In the genomic region with DNA sequence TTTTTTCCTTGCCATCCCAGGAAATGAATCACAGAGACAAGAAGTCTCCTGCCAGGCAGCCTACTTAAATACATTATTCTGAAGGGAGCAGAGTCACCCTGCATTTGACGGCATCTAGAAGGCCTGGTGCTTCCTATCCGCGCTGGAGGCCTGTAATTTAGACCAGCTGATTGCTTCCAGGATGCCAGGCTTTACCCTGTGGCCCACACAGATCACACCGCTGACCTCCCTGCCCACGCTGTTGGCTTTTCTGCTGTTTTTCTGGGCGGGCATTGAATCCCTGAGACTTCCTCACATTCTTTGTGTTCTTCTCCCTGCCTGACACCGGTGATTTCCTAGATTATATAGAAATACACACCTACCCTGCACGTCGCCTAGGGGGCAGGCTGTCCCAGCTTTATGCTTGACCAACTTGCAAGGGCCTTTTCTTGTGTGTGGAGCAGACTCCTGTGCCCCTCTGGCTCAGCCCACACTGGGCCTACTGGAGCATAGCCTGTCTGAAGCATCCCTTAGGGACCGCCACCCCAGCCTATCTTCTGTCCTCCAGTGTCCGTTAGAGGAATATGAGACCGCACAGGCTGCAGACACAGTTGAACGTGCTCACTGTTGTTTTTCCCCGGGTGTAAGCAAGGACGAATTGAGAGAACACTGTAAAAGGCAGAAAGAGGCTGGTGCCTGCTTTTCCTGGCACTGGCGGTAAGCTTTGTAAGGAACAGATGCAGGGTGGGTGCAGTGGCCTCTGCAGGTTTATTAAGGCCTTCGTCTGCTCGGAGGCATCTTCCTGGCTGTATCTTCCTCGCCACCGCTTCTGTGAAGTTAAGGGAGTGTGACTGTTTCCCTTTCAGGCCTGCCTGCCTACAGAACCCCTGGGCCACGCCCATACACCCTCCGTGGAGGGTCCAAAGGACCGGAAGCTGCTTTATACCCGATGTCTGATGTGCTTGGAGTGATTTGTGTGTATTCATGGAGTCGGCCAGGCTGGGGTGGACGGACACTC, we compare ENCODE assay signal across 8 mouse cellular contexts. TPM values are rescaled to one million over a fixed set of nuclear protein-coding genes. Genes with fewer than 3 reads are reported as not detected.
DNase-seq lines count a peak whose midpoint lies in the region; ATAC-seq and TF ChIP-seq lines count a peak whose summit lies in the region.

No protein-coding gene starts in this region.

- no peaks in the 10 kb centered on the region for H3K36me3 ChIP-seq in liver, embryonic 14.5 days (replicated peaks; ENCODE audit: control insufficient read depth, insufficient read depth, low read depth)
- H3K36me3 ChIP-seq in liver, embryonic 12.5 days = no peaks in the 10 kb centered on the region
- H3K36me3 ChIP-seq in forebrain, embryonic 15.5 days = no peaks in the 10 kb centered on the region
- H3K36me3 ChIP-seq in myocyte (ENCODE audit: control insufficient read depth, insufficient read depth) = no peaks in the 10 kb centered on the region

- no peaks in the 10 kb centered on the region for H3K27me3 ChIP-seq in liver, embryonic 14.5 days (ENCODE audit: control insufficient read depth, insufficient read depth, low read length)
- H3K27me3 ChIP-seq in liver, embryonic 12.5 days (replicated peaks) = no peaks in the 10 kb centered on the region
- H3K27me3 ChIP-seq in forebrain, embryonic 15.5 days = no peaks in the 10 kb centered on the region
- H3K27me3 ChIP-seq in myocyte (ENCODE audit: control insufficient read depth, insufficient read depth, insufficient read length) = no peaks in the 10 kb centered on the region

- DNase-seq in liver, embryonic 14.5 days (ENCODE audit: low read depth in 3 of 3, low spot score in 3 of 3) = no peak
- peak; percentile 57 for DNase-seq in cerebellum, adult 11-12 months
- DNase-seq in urinary bladder, postnatal 25 days (ENCODE audit: low spot score) = no peak
- DNase-seq in thymus, postnatal 36 days = no peak

- TF ChIP-seq POLR2A in myocyte (IDR thresholded peaks at IDR 0.05; ENCODE audit: insufficient read length, low read depth) = no peak

- no peak overlapping the region for H3K9ac ChIP-seq in liver, embryonic 14.5 days (replicated peaks)
- no peak overlapping the region for H3K9ac ChIP-seq in liver, embryonic 12.5 days
- H3K9ac ChIP-seq in forebrain, embryonic 15.5 days (replicated peaks) = no peak overlapping the region

- TF ChIP-seq CTCF in liver, embryonic 14.5 days (IDR thresholded peaks at IDR 0.05; ENCODE audit: low read depth) = peak; percentile 5; the same call in 1 of the 2 replicates

- no peak for TF ChIP-seq EP300 in liver, embryonic 14.5 days (IDR thresholded peaks at IDR 0.05; ENCODE audit: low read depth)

- H3K4me3 ChIP-seq in liver, embryonic 14.5 days (ENCODE audit: insufficient read depth in 1 of 2, low read depth in 2 of 2, low read length in 2 of 2) = no peak overlapping the region
- H3K4me3 ChIP-seq in liver, embryonic 12.5 days = no peak overlapping the region
- no peak overlapping the region for H3K4me3 ChIP-seq in forebrain, embryonic 15.5 days
- no peak overlapping the region for H3K4me3 ChIP-seq in myocyte

- H3K9me3 ChIP-seq in liver, embryonic 14.5 days (ENCODE audit: control insufficient read depth, low read length) = no peaks in the 10 kb centered on the region
- no peaks in the 10 kb centered on the region for H3K9me3 ChIP-seq in liver, embryonic 12.5 days (replicated peaks)
- H3K9me3 ChIP-seq in forebrain, embryonic 15.5 days = no peaks in the 10 kb centered on the region

- 60% methylated on average over 26 of the region's 26 CpGs for WGBS in liver, embryonic 14.5 days (ENCODE audit: insufficient replicate concordance)
- 62% methylated on average over 26 of the region's 26 CpGs for WGBS in liver, embryonic 12.5 days (ENCODE audit: insufficient replicate concordance)
- WGBS in forebrain, embryonic 15.5 days = 60% methylated on average over 26 of the region's 26 CpGs

- no peak overlapping the region for H3K27ac ChIP-seq in liver, embryonic 14.5 days
- no peak overlapping the region for H3K27ac ChIP-seq in liver, embryonic 12.5 days
- H3K27ac ChIP-seq in forebrain, embryonic 15.5 days (replicated peaks) = no peak overlapping the region; the same call in 1 of the 2 replicates

- ATAC-seq in liver, embryonic 14.5 days (ENCODE audit: insufficient read depth) = no peak
- ATAC-seq in liver, embryonic 12.5 days = no peak
- peak; percentile 48; the same call in 1 of the 2 replicates for ATAC-seq in forebrain, embryonic 15.5 days (replicated peaks)
- no peak for ATAC-seq in granulocyte monocyte progenitor cell, adult 5-6 weeks (replicated peaks; ENCODE audit: poor library complexity, severe bottlenecking)

- no peak overlapping the region for H3ac ChIP-seq in myocyte (ENCODE audit: control insufficient read depth, insufficient read length)

- no peak overlapping the region for H3K4me2 ChIP-seq in liver, embryonic 14.5 days (ENCODE audit: low read depth)
- no peak overlapping the region for H3K4me2 ChIP-seq in liver, embryonic 12.5 days
- no peak overlapping the region for H3K4me2 ChIP-seq in forebrain, embryonic 15.5 days (replicated peaks)
- H3K4me2 ChIP-seq in myocyte (ENCODE audit: low read depth) = peak overlapping the region; percentile 53

- H3K79me2 ChIP-seq in myocyte (ENCODE audit: control insufficient read depth, insufficient read depth) = no peaks in the 10 kb centered on the region

- H3K4me1 ChIP-seq in liver, embryonic 14.5 days (replicated peaks; ENCODE audit: control insufficient read depth in 2 of 2, insufficient read depth in 2 of 2, low read length in 1 of 2) = no peaks in the 10 kb centered on the region
- no peaks in the 10 kb centered on the region for H3K4me1 ChIP-seq in liver, embryonic 12.5 days
- H3K4me1 ChIP-seq in forebrain, embryonic 15.5 days = peaks cover 16% of the 10 kb centered on the region; the same call in 1 of the 2 replicates

TF ChIP-seq in myocyte, 11 proteins besides CTCF, POLR2A, EP300 and RAD21:
- TF ChIP-seq MYOG (IDR thresholded peaks at IDR 0.05; ENCODE audit: control insufficient read depth in 1 of 3, insufficient read depth in 1 of 3, insufficient read length in 2 of 3, low read depth in 2 of 3) (no peak), USF1 (IDR thresholded peaks at IDR 0.05; ENCODE audit: low read depth) (no peak), SRF (IDR thresholded peaks at IDR 0.05; ENCODE audit: control insufficient read depth, insufficient read length, low read depth) (no peak), REST (IDR thresholded peaks at IDR 0.05; ENCODE audit: insufficient read depth, insufficient read length) (no peak), CEBPB (IDR thresholded peaks at IDR 0.05; ENCODE audit: insufficient read depth, poor library complexity, severe bottlenecking) (no peak), MAX (IDR thresholded peaks at IDR 0.05; ENCODE audit: low read depth) (no peak), POLR2AphosphoS2 (IDR thresholded peaks at IDR 0.05; ENCODE audit: insufficient read length, low read depth) (no peak), E2F4 (IDR thresholded peaks at IDR 0.05; ENCODE audit: insufficient read depth) (no peak), TCF3 (IDR thresholded peaks at IDR 0.05; ENCODE audit: insufficient read length, low read depth) (no peak), TCF12 (IDR thresholded peaks at IDR 0.05; ENCODE audit: insufficient read depth, poor library complexity, severe bottlenecking) (no peak), MYOD1 (IDR thresholded peaks at IDR 0.05; ENCODE audit: control insufficient read depth in 1 of 3, insufficient read length in 2 of 3, low read depth in 2 of 3) (no peak)
TF ChIP-seq in myocyte: peak in this region for 0.

RNA-seq across cellular contexts. Expression of a gene that starts 9.3 kb away (rescaled TPM):
- 0.02 TPM in 2 replicates for polyA plus RNA-seq in liver, embryonic 14.5 days (2012; rRNA removed)
- polyA plus RNA-seq in liver, embryonic 14.5 days (2014; fragmentation: Nextera tagmentation; extraction: Ambion mirVana) = not detected in 2 replicates
- polyA plus RNA-seq in liver, embryonic 12.5 days (2016; fragmentation: Nextera tagmentation; extraction: Ambion mirVana) = 0.11 TPM in 1 of 2 replicates, not detected in the other
- 1.0 and 1.5 TPM in 2 replicates for polyA plus RNA-seq in forebrain, embryonic 15.5 days (2015; fragmentation: Nextera tagmentation; extraction: Ambion mirVana)
- 0.07 TPM for polyA plus RNA-seq in myocyte (2012; fragmentation: generic; extraction: Trizol)
- not detected in 2 replicates for total RNA-seq in granulocyte monocyte progenitor cell, adult 5-6 weeks (2014; fragmentation: Nextera tagmentation)
- not detected in 2 replicates for total RNA-seq in granulocyte monocyte progenitor cell, adult 5-6 weeks (2017)

RNA-seq across cellular contexts. Expression of a gene that starts 44.0 kb away (rescaled TPM):
- polyA plus RNA-seq in liver, embryonic 14.5 days (2012; rRNA removed) = 0.11 and 0.18 TPM in 2 replicates
- 0.33 and 0.71 TPM in 2 replicates for polyA plus RNA-seq in liver, embryonic 14.5 days (2014; fragmentation: Nextera tagmentation; extraction: Ambion mirVana)
- polyA plus RNA-seq in liver, embryonic 12.5 days (2016; fragmentation: Nextera tagmentation; extraction: Ambion mirVana) = 0.72 and 0.87 TPM in 2 replicates
- 0.23 and 0.29 TPM in 2 replicates for polyA plus RNA-seq in forebrain, embryonic 15.5 days (2015; fragmentation: Nextera tagmentation; extraction: Ambion mirVana)
- 0.34 TPM for polyA plus RNA-seq in myocyte (2012; fragmentation: generic; extraction: Trizol)
- not detected in 2 replicates for total RNA-seq in granulocyte monocyte progenitor cell, adult 5-6 weeks (2014; fragmentation: Nextera tagmentation)
- 0.13 and 0.21 TPM in 2 replicates for total RNA-seq in granulocyte monocyte progenitor cell, adult 5-6 weeks (2017)
